Mouse (Mus musculus) MEL (cell line): ENCODE results near the gene Gtsf1. TPM values are rescaled to one million over a fixed set of nuclear protein-coding genes. Genes with fewer than 3 reads are reported as not detected.

Experiments
- DNase-seq: peaks from one replicate; pipeline ENCODE4 v3.0.0; 2011; ENCODE audit warnings: low read depth, low spot score
- H3K27ac ChIP-seq: 2 replicates; pipeline ENCODE4 v1.5.1; 2012; ENCODE audit warnings: low read depth, mild to moderate bottlenecking, control low read depth, low read length, moderate library complexity; ENCODE audit not compliant: control insufficient read depth
- H3K27me3 ChIP-seq, 2 experiments: fragments of 150-350 bp in 1 of 2; sonication (generic) in 1 of 2; 2 replicates each; pipeline ENCODE4 v1.6.1; 2012; ENCODE audit warnings: low read length in 2 of 2, mild to moderate bottlenecking in 2 of 2, improper control_type of control experiment in 1 of 2, moderate library complexity in 1 of 2; ENCODE audit not compliant: insufficient read depth in 2 of 2, control insufficient read depth in 1 of 2
- H3K36me3 ChIP-seq, 2 experiments: 2 replicates each; pipeline ENCODE4 v1.6.1; 2012 to 2014; ENCODE audit warnings: low read length in 2 of 2, improper control_type of control experiment in 1 of 2, inconsistent platforms in 1 of 2, mild to moderate bottlenecking in 1 of 2; ENCODE audit not compliant: insufficient read depth in 2 of 2, control insufficient read depth in 1 of 2
- H3K4me1 ChIP-seq, 2 experiments: fragments of 150-350 bp in 1 of 2; sonication (generic) in 1 of 2; 2 replicates each; pipeline ENCODE4 v1.6.1; 2012; ENCODE audit warnings: low read length in 2 of 2, improper control_type of control experiment in 1 of 2, mild to moderate bottlenecking in 1 of 2; ENCODE audit not compliant: insufficient read depth in 2 of 2, control insufficient read depth in 1 of 2
- H3K4me3 ChIP-seq, 2 experiments: fragments of 150-350 bp in 1 of 2; sonication (generic) in 1 of 2; 2 replicates each; pipeline ENCODE4 v1.5.1; 2012; ENCODE audit warnings: low read depth in 2 of 2, low read length in 2 of 2, mild to moderate bottlenecking in 2 of 2, moderate library complexity in 2 of 2, control low read depth in 1 of 2, improper control_type of control experiment in 1 of 2; ENCODE audit not compliant: control insufficient read depth in 1 of 2, insufficient read depth in 1 of 2
- H3K79me2 ChIP-seq: 2 replicates; pipeline ENCODE4 v1.6.1; 2012; ENCODE audit warnings: mild to moderate bottlenecking, low read length, moderate library complexity; ENCODE audit not compliant: control insufficient read depth, poor library complexity, insufficient read depth
- H3K9ac ChIP-seq: 2 replicates; pipeline ENCODE4 v1.6.1; 2012; ENCODE audit warnings: low read depth, mild to moderate bottlenecking, control low read depth, low read length, moderate library complexity; ENCODE audit not compliant: control insufficient read depth, poor library complexity, severe bottlenecking
- H3K9me3 ChIP-seq: fragments of 150-350 bp; sonication (generic); replicated peaks from 2 replicates; pipeline ENCODE4 v1.6.1; 2012; ENCODE audit warnings: mild to moderate bottlenecking, low read length, improper control_type of control experiment, moderate library complexity; ENCODE audit not compliant: insufficient read depth
- BHLHE40 ChIP-seq: IDR thresholded peaks from 2 replicates; pipeline ENCODE4 v1.6.1; 2012; ENCODE audit warnings: low read depth, mild to moderate bottlenecking, inconsistent platforms, low read length, improper control_type of control experiment, borderline replicate concordance
- CHD2 ChIP-seq: IDR thresholded peaks from 2 replicates; pipeline ENCODE4 v1.6.1; 2011; ENCODE audit warnings: low read length, improper control_type of control experiment
- CTCF ChIP-seq, 3 experiments: IDR thresholded peaks in 2 of 3; conservative IDR thresholded peaks in 1 of 3; 2 replicates each; pipeline ENCODE4 v1.5.1; 2011 to 2012; ENCODE audit warnings: low read length in 3 of 3, low read depth in 2 of 3, mild to moderate bottlenecking in 2 of 3, improper control_type of control experiment in 1 of 3, inconsistent platforms in 1 of 3, mixed read lengths in 1 of 3, moderate library complexity in 1 of 3; ENCODE audit not compliant: control insufficient read depth in 1 of 3, insufficient read depth in 1 of 3, poor library complexity in 1 of 3, severe bottlenecking in 1 of 3
- E2F4 ChIP-seq: IDR thresholded peaks from 2 replicates; pipeline ENCODE4 v1.6.1; 2011; ENCODE audit warnings: low read depth, low read length, improper control_type of control experiment, borderline replicate concordance
- ELF1 ChIP-seq: IDR thresholded peaks from 2 replicates; pipeline ENCODE4 v1.6.1; 2014; ENCODE audit warnings: low read depth, mild to moderate bottlenecking, inconsistent platforms, low read length, improper control_type of control experiment, moderate library complexity
- EP300 ChIP-seq, 2 experiments: IDR thresholded peaks; 2 replicates each; pipeline ENCODE4 v1.6.1; 2011; ENCODE audit warnings: improper control_type of control experiment in 2 of 2, low read length in 2 of 2, low read depth in 1 of 2, mild to moderate bottlenecking in 1 of 2
- ETS1 ChIP-seq: IDR thresholded peaks from 2 replicates; pipeline ENCODE4 v1.6.1; 2012; ENCODE audit warnings: low read depth, mild to moderate bottlenecking, inconsistent platforms, low read length, improper control_type of control experiment, moderate library complexity
- MAFK ChIP-seq: IDR thresholded peaks from 2 replicates; pipeline ENCODE4 v1.6.1; 2011; ENCODE audit warnings: low read depth, mild to moderate bottlenecking, low read length, improper control_type of control experiment, borderline replicate concordance
- MXI1 ChIP-seq: IDR thresholded peaks from 2 replicates; pipeline ENCODE4 v1.6.1; 2011; ENCODE audit warnings: mild to moderate bottlenecking, low read depth, low read length, improper control_type of control experiment
- MYB ChIP-seq: IDR thresholded peaks from 2 replicates; pipeline ENCODE4 v1.6.1; 2011; ENCODE audit warnings: mild to moderate bottlenecking, low read depth, low read length, improper control_type of control experiment
- MYC ChIP-seq: IDR thresholded peaks from 2 replicates; pipeline ENCODE4 v1.6.1; 2011; ENCODE audit warnings: low read depth, mild to moderate bottlenecking, low read length, improper control_type of control experiment, moderate library complexity
- POLR2AphosphoS2 ChIP-seq: IDR thresholded peaks from 2 replicates; pipeline ENCODE4 v1.6.1; 2011; ENCODE audit warnings: low read length, improper control_type of control experiment
- POLR2AphosphoS5 ChIP-seq: IDR thresholded peaks from 2 replicates; pipeline ENCODE4 v1.6.1; 2012; ENCODE audit warnings: low read depth, borderline replicate concordance, mild to moderate bottlenecking, inconsistent platforms, low read length, moderate library complexity, mixed read lengths
- RCOR1 ChIP-seq: IDR thresholded peaks from 2 replicates; pipeline ENCODE4 v1.6.1; 2012; ENCODE audit warnings: low read depth, mild to moderate bottlenecking, inconsistent platforms, low read length, improper control_type of control experiment
- SIN3A ChIP-seq: IDR thresholded peaks from 2 replicates; pipeline ENCODE4 v1.6.1; 2012; ENCODE audit warnings: low read length, improper control_type of control experiment, inconsistent platforms
- SMC3 ChIP-seq: IDR thresholded peaks from 2 replicates; pipeline ENCODE4 v1.6.1; 2011; ENCODE audit warnings: low read depth, low read length, improper control_type of control experiment
- TBP ChIP-seq: IDR thresholded peaks from 2 replicates; pipeline ENCODE4 v1.8.0; 2011; ENCODE audit warnings: low read depth, low read length, improper control_type of control experiment
- TCF12 ChIP-seq: IDR thresholded peaks from 2 replicates; pipeline ENCODE4 v1.6.1; 2014; ENCODE audit warnings: low read depth, mild to moderate bottlenecking, inconsistent platforms, low read length, improper control_type of control experiment, moderate library complexity
- USF1 ChIP-seq: IDR thresholded peaks from 2 replicates; pipeline ENCODE4 v1.6.1; 2014; ENCODE audit warnings: low read depth, mild to moderate bottlenecking, inconsistent platforms, low read length, improper control_type of control experiment, moderate library complexity
- ZC3H11A ChIP-seq: IDR thresholded peaks from 2 replicates; pipeline ENCODE4 v1.6.1; 2012; ENCODE audit warnings: low read depth, mild to moderate bottlenecking, inconsistent platforms, low read length, improper control_type of control experiment
- ZMIZ1 ChIP-seq: IDR thresholded peaks from 2 replicates; pipeline ENCODE4 v1.6.1; 2012; ENCODE audit warnings: low read depth, mild to moderate bottlenecking, inconsistent platforms, low read length, improper control_type of control experiment, moderate library complexity
- polyA plus RNA-seq, 2 experiments: library from polyadenylated mRNA; stranded (reverse) in 1 of 2; unstranded in 1 of 2; fragments of >175 nt in 1 of 2; fragments of >200 nt in 1 of 2; gene quantifications; 2 replicates each; pipeline versions ENCODE4 v1.2.1 to v1.2.4; 2012; ENCODE audit warnings: low replicate concordance in 2 of 2, low read depth in 1 of 2; ENCODE audit not compliant: insufficient read length in 2 of 2, insufficient read depth in 1 of 2, missing spikeins in 1 of 2
- total RNA-seq: library from RNA; depleted of rRNA; stranded (reverse); fragments of 300-350 nt; gene quantifications from 2 replicates; pipeline ENCODE4 v1.2.3, GENCODE M21; 2012

The Gtsf1 gene
- total and polyA plus RNA-seq, 3 experiments, result 0.15 TPM; not detected in 2

- Histone ChIP-seq H3K4me3 (no peak overlapping the region), H3K9me3 (no peaks in the 10 kb centered on the region), H3K4me1 (peaks cover 0 to 3% of the 10 kb centered on the region in 2 experiments; a peak in 1 of 4 replicates), H3K27ac (no peak overlapping the region), H3K27me3 (no peaks in the 10 kb centered on the region), H3K9ac (no peak overlapping the region)
- DNase-seq, result no peak
- TF ChIP-seq TCF12, result no peak
- no peak for TF ChIP-seq SMC3
- TF ChIP-seq BHLHE40, result no peak
- TF ChIP-seq USF1, result no peak
- TF ChIP-seq RCOR1, result no peak
- TF ChIP-seq MAFK, result no peak
- no peak for TF ChIP-seq E2F4
- no peak for TF ChIP-seq ETS1
- no peak for TF ChIP-seq EP300 (IDR thresholded peaks at IDR 0.05; ENCODE audit: low read depth in 1 of 2, low read length in 2 of 2)
- TF ChIP-seq POLR2AphosphoS2, result no peak
- TF ChIP-seq, all 39 proteins: peak for 0
- Histone ChIP-seq H3K79me2 (no peaks in the 10 kb centered on the region), H3K36me3 (no peaks in the 10 kb centered on the region; a peak in 1 of 4 replicates)
These were observed 47.4 kb downstream of the Gtsf1 start for GRCm38 (mm10) chr15:103382795-103383406.

- Histone ChIP-seq H3K4me1 (peaks cover 0 to 3% of the 10 kb centered on the region in 2 experiments; a peak in 1 of 4 replicates), H3K27me3 (no peaks in the 10 kb centered on the region), H3K36me3 (no peaks in the 10 kb centered on the region; a peak in 1 of 4 replicates), H3K9ac (no peak overlapping the region), H3K79me2 (no peaks in the 10 kb centered on the region), H3K9me3 (no peaks in the 10 kb centered on the region), H3K27ac (no peak overlapping the region), H3K4me3 (no peak overlapping the region)
- no peak for TF ChIP-seq USF1
- TF ChIP-seq ELF1, result no peak
- TF ChIP-seq ZC3H11A, result no peak
- no peak for TF ChIP-seq CTCF (IDR thresholded peaks at IDR 0.05 in 2 of 3, conservative IDR thresholded peaks at IDR 0.05 in 1 of 3; ENCODE audit: control insufficient read depth in 1 of 3, insufficient read depth in 1 of 3, low read depth in 2 of 3, low read length in 3 of 3, poor library complexity in 1 of 3, severe bottlenecking in 1 of 3)
- no peak for DNase-seq
These were observed 48.2 kb downstream of the Gtsf1 start for GRCm38 (mm10) chr15:103382075-103382474.

- TF ChIP-seq SIN3A (no peak), ZMIZ1 (no peak), MYB (no peak), TBP (no peak), MAFK (no peak), MYC (no peak), CHD2 (no peak), MXI1 (no peak), POLR2AphosphoS5 (no peak)
- H3K27ac ChIP-seq, result no peak overlapping the region
- no peaks in the 10 kb centered on the region; a peak in 1 of 4 replicates for H3K36me3 ChIP-seq
- H3K27me3 ChIP-seq, result no peaks in the 10 kb centered on the region
- H3K9ac ChIP-seq, result no peak overlapping the region
- H3K4me3 ChIP-seq, result no peak overlapping the region
- no peaks in the 10 kb centered on the region for H3K9me3 ChIP-seq
- H3K79me2 ChIP-seq, result no peaks in the 10 kb centered on the region
- H3K4me1 ChIP-seq, result peaks cover 0 to 2% of the 10 kb centered on the region in 2 experiments; a peak in 1 of 4 replicates
- no peak for DNase-seq
These were observed 51.5 kb downstream of the Gtsf1 start for GRCm38 (mm10) chr15:103378665-103379356.
